Mouse (Mus musculus): Measurements from ENCODE around the gene Fam129a. TPM values are rescaled to one million over a fixed set of nuclear protein-coding genes. Genes with fewer than 3 reads are reported as not detected.

Fam129a gene
- total and polyA plus RNA-seq, 3 experiments, result 27.8 to 48.3 (median 37.0) TPM

GRCm38 (mm10) chr1:151764236-151764635 lies 193.2 kb downstream of the Fam129a start:
- Histone ChIP-seq H3K9ac (ENCODE audit: insufficient read depth, low read depth) (no peak overlapping the region), H3K4me1 (ENCODE audit: control insufficient read depth in 1 of 2, insufficient read depth in 2 of 2) (peaks cover 3 to 14% of the 10 kb centered on the region in 2 experiments; a peak in 2 of 4 replicates), H3K9me3 (replicated peaks; ENCODE audit: low read length) (no peaks in the 10 kb centered on the region), H3K79me2 (replicated peaks; ENCODE audit: control insufficient read depth, extremely low read depth, insufficient read depth, poor library complexity, severe bottlenecking) (no peaks in the 10 kb centered on the region; the same call in 1 of the 2 replicates), H3K4me2 (ENCODE audit: insufficient read depth, low read depth, poor library complexity, severe bottlenecking) (no peak overlapping the region), H3K4me3 (replicated peaks in 1 of 3; ENCODE audit: low read depth in 2 of 3, low read length in 2 of 3, poor library complexity in 1 of 3) (no peak overlapping the region), H3K27me3 (replicated peaks) (no peaks in the 10 kb centered on the region), H3K27ac (ENCODE audit: insufficient read depth, low read depth) (no peak overlapping the region), H3K36me3 (replicated peaks in 1 of 2; ENCODE audit: control insufficient read depth in 1 of 2, insufficient read depth in 1 of 2, low read length in 1 of 2) (peaks cover 7 to 26% of the 10 kb centered on the region in 2 experiments)
- DNase-seq (ENCODE audit: extremely low read depth), result no peak
- in situ Hi-C loops (cut with MboI; ENCODE audit: low pct_ligation_motif_present, low pct_unique_long_range_greater_than_20kb, low sequenced_read_pairs), result no loop called here
- TF ChIP-seq CTCF (conservative IDR thresholded peaks at IDR 0.05 in 1 of 2, IDR thresholded peaks at IDR 0.05 in 1 of 2; ENCODE audit: low read depth in 2 of 2, low read length in 2 of 2) (no peak), ZMIZ1 (IDR thresholded peaks at IDR 0.05; ENCODE audit: low read depth, low read length) (no peak), MAX (IDR thresholded peaks at IDR 0.05; ENCODE audit: low read length) (no peak), RAD21 (IDR thresholded peaks at IDR 0.05; ENCODE audit: low read depth, low read length) (no peak), TCF12 (IDR thresholded peaks at IDR 0.05; ENCODE audit: low read depth, low read length) (no peak), NELFE (IDR thresholded peaks at IDR 0.05; ENCODE audit: low read depth, low read length) (no peak), GABPA (IDR thresholded peaks at IDR 0.05; ENCODE audit: insufficient replicate concordance, low read depth, low read length) (no peak), ELF1 (IDR thresholded peaks at IDR 0.05; ENCODE audit: low read depth, low read length) (no peak), USF2 (conservative IDR thresholded peaks at IDR 0.05; ENCODE audit: low read depth, low read length) (no peak), POLR2A (IDR thresholded peaks at IDR 0.05; ENCODE audit: low read depth, low read length) (no peak), MXI1 (IDR thresholded peaks at IDR 0.05; ENCODE audit: low read depth, low read length) (no peak), ETS1 (conservative IDR thresholded peaks at IDR 0.05; ENCODE audit: low read depth, low read length) (no peak), NRF1 (IDR thresholded peaks at IDR 0.05; ENCODE audit: low read depth, low read length) (no peak)
- dilution Hi-C loops (cut with MboI; ENCODE audit: extremely low pct_ligation_motif_present, extremely low pct_unique_long_range_greater_than_20kb, low sequenced_read_pairs), result no loop called here

GRCm38 (mm10) chr1:151766166-151766565 lies 195.2 kb downstream of the Fam129a start:
- in situ Hi-C loops (cut with MboI; ENCODE audit: low pct_ligation_motif_present, low pct_unique_long_range_greater_than_20kb, low sequenced_read_pairs), result no loop called here
- no peaks in the 10 kb centered on the region for H3K27me3 ChIP-seq (replicated peaks)
- no peak overlapping the region for H3K4me2 ChIP-seq (ENCODE audit: insufficient read depth, low read depth, poor library complexity, severe bottlenecking)
- DNase-seq (ENCODE audit: extremely low read depth), result peak; percentile 45
- H3K9me3 ChIP-seq (replicated peaks; ENCODE audit: low read length), result no peaks in the 10 kb centered on the region
- no peak overlapping the region for H3K9ac ChIP-seq (ENCODE audit: insufficient read depth, low read depth)
- peaks cover 3 to 14% of the 10 kb centered on the region in 2 experiments; a peak in 2 of 4 replicates for H3K4me1 ChIP-seq (ENCODE audit: control insufficient read depth in 1 of 2, insufficient read depth in 2 of 2)
- no peaks in the 10 kb centered on the region; the same call in 1 of the 2 replicates for H3K79me2 ChIP-seq (replicated peaks; ENCODE audit: control insufficient read depth, extremely low read depth, insufficient read depth, poor library complexity, severe bottlenecking)
- peaks cover 7 to 25% of the 10 kb centered on the region in 2 experiments for H3K36me3 ChIP-seq (replicated peaks in 1 of 2; ENCODE audit: control insufficient read depth in 1 of 2, insufficient read depth in 1 of 2, low read length in 1 of 2)
- no peak overlapping the region for H3K27ac ChIP-seq (ENCODE audit: insufficient read depth, low read depth)
- dilution Hi-C loops (cut with MboI; ENCODE audit: extremely low pct_ligation_motif_present, extremely low pct_unique_long_range_greater_than_20kb, low sequenced_read_pairs), result no loop called here
- H3K4me3 ChIP-seq (replicated peaks in 1 of 3; ENCODE audit: low read depth in 2 of 3, low read length in 2 of 3, poor library complexity in 1 of 3), result no peak overlapping the region
- TF ChIP-seq POLR2A (IDR thresholded peaks at IDR 0.05; ENCODE audit: low read depth, low read length) (no peak), ETS1 (conservative IDR thresholded peaks at IDR 0.05; ENCODE audit: low read depth, low read length) (0 out of 2 replicates have a peak, but pooled peaks have one; percentile 18), ZKSCAN1 (IDR thresholded peaks at IDR 0.05; ENCODE audit: borderline replicate concordance, low read depth, low read length) (no peak), BHLHE40 (IDR thresholded peaks at IDR 0.05; ENCODE audit: low read depth, low read length) (0 out of 2 replicates have a peak, but pooled peaks have one; percentile 20), MEF2A (IDR thresholded peaks at IDR 0.05; ENCODE audit: borderline replicate concordance, low read depth, low read length) (0 out of 2 replicates have a peak, but pooled peaks have one; percentile 15), JUND (conservative IDR thresholded peaks at IDR 0.05; ENCODE audit: low read depth, low read length) (no peak), CHD1 (IDR thresholded peaks at IDR 0.05; ENCODE audit: low read depth, low read length) (no peak), EP300 (IDR thresholded peaks at IDR 0.05; ENCODE audit: low read length) (peak; percentile 56; the same call in 1 of the 2 replicates)

All from CH12.LX (cell line).